Mouse (Mus musculus) lung, postnatal 4 days (tissue): ENCODE measurements around the gene Gm10490.
A peak's percentile ranks its signal among the peaks of the same experiment; 100 is the strongest.
"Not testable (repeated sequence)": the region's sequence is repeated elsewhere in the genome, so short reads cannot be mapped to it uniquely, and the experiment has no call there.

ENCODE experiments used
- DNase-seq, 2 experiments: peaks; one replicate each; pipeline ENCODE4 v3.0.0; 2021

Gm10490 gene

GRCm38 (mm10) chrX:7909242-7909641 lies at the start of gene Gm10490:
TSS of gene Gm10490 (plus strand) at chrX:7909542.
- DNase-seq, result not testable (repeated sequence)

GRCm38 (mm10) chrX:7863181-7863580 lies 46.2 kb upstream of the Gm10490 start:
- DNase-seq, result no peak

DNA sequence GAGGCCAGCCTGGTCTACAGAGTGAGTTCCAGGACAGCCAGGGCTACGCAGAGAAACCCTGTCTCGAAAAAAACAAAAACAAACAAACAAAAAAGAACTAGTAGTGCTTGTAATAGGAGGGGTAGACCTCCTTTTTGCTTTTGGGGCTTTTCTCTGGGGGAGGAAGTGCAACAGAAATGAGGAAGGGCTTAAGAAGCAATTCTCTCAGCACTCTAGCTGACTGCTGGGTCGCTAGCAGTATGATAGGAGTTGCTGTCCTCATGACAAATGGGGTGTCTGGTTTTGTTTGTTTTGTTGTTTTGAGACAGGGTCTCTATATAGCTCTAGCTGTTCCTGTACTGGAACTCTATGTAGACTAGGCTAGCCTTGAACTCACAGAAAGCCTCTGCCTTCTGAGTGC lies 44.8 kb upstream of the Gm10490 start:
- no peak for DNase-seq

DNA sequence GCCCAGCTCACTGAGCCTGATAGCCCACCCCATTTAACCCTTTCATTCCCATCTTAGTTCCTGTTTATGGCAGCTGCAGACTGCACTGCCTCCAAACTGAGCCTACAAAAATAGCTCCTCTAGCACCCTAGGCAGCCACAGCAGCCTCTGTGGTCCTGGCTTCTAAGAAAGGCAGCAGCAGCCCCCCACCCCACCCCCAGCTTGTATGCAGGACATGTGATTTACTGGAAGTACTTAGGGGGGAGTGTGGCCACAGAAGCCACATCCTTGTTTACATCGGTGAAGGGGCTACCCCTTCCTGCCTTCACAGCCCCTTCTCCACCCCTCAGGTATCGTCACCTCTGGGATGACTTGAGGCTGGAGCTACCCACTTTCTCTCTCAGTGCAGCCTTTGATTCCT lies 44.0 kb upstream of the Gm10490 start:
- no peak for DNase-seq

DNA sequence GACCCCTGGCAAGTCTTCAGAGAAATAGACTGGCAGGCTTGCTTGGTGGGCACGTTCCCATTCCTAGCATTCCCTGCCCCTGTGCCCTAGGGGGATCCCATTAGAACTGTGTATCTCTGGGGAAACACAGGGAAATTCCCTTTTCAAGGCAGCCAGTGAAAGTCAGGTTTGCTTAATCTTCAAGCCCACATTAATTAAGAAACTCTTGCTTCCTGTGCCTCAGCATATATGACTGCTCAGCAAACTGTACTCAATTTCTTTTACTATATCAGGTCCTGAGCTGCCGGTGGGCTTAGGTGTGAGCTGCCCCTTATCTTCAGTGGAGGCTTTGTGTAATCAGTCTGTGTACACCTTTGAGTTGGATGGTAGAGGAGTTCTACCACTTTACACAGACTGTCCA lies 43.6 kb upstream of the Gm10490 start:
- no peak for DNase-seq

GRCm38 (mm10) chrX:7867141-7867540 lies 42.2 kb upstream of the Gm10490 start:
- DNase-seq, result no peak

- DNase-seq, result no peak
These were observed 40.8 kb upstream of the Gm10490 start for GRCm38 (mm10) chrX:7868506-7868905.

- DNase-seq, result no peak
These were observed 39.5 kb upstream of the Gm10490 start for GRCm38 (mm10) chrX:7869826-7870225.

- DNase-seq, result peak; percentile 84 to 91
These were observed 31.3 kb upstream of the Gm10490 start, which contains the start of gene Pim2 for GRCm38 (mm10) chrX:7878007-7878419. TSS of gene Pim2 (plus strand) at chrX:7878262.

DNA sequence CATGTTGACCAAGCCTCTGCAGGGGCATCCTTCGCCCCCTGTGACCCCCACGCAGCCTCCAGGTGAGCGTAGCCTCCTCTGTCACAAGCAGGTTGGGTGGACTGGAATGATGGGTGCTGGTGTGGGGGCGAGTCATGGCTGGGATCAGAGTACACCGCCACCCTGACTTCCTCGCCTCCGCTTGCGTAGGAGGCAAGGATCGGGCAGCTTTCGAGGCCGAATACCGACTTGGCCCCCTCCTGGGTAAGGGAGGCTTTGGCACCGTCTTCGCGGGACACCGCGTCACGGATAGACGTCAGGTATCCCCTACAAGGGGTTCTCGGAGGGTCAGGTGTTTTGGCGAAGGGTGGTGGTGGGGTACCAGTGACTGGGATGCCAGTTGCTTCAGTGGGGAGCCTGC lies 30.8 kb upstream of the Gm10490 start:
- DNase-seq, result peak in 1 of 2 experiments; percentile 14

- DNase-seq, result peak; percentile 70 to 76
These were observed 29.5 kb upstream of the Gm10490 start for GRCm38 (mm10) chrX:7879819-7880218.

DNA sequence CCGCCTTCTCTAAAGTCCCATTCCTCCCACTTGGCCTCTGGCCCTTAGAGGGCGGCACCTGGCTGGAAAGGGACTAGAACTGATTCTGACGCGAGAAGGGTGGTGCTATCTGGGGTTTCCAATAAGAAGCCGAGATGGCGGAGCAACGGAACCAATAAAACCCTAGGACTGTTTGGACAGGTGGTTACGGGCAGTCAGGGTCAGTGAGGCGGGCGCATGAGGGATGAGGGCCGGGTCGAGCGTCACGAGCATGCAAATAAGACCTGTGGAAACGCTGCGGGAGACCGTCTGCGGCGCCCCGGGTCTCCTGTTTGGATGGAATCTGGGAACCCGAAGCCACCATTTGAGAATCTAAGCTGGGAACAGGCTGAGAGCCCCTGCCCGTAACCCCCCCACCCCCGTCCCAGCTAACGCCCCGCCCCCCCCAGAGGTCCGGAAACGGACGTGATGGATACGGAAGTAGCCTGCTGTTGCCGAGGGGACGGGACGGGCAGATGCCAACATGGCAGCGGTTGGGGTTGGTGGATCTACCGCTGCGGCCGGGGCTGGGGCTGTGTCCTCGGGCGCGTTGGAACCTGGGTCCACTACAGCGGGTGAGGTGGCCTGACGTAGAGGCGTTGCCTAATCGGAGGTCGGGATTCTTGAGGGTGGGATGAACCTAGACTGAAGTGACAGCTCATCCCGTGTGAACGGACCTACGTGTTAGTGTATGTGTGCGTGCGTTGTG lies 25.3 kb upstream of the Gm10490 start, which contains the start of gene Slc35a2:
Slc35a2 (plus strand) TSS at position 188 of the 727 bp plus-strand sequence.
- peak; percentile 84 to 90 for DNase-seq

DNA sequence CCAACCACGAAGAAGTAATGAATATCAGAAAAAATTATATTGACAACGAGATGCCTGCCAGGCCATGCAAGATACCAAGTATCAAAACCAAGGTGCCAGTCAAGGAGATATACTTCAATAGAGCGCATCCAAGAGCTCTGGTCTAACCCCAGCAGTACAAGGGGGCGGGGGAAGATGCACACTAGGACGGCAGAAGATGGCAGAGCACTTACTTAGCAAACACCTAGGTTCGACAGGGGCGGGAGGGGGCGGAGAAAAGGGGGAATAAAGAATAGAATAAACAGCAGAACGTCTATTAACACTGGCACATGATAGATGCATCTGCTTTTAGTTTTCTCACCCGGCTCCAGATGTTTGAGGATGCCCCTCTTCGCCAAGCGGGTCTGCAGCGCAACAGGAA lies 11.1 kb upstream of the Gm10490 start:
- DNase-seq, result no peak

- DNase-seq, result peak; percentile 88 to 93
These were observed 10.2 kb upstream of the Gm10490 start, which contains the start of the genes Pqbp1 and Timm17b for GRCm38 (mm10) chrX:7898880-7899874. TSS of gene Pqbp1 (minus strand) at chrX:7899269. TSS of gene Timm17b (plus strand) at chrX:7899357.

DNA sequence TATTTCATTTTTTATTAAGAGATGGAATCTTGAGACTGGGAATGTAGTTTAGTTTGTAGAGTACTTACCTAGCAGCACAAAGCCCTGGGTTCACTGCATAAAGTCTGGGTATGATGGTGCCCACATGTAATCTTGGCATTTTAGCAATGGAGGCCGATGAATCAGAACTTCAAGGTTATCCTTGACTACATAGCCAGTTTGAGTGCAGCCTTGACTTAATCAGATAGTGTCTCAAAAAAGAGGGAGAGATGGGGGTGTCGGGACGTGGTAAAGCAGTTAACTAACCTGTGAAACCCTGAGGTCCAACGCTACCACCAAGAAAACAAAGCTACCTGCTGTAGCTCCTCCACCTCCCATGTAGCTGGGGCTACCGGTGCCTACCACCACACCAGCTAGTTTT lies 4.9 kb upstream of the Gm10490 start:
- no peak for DNase-seq

DNA sequence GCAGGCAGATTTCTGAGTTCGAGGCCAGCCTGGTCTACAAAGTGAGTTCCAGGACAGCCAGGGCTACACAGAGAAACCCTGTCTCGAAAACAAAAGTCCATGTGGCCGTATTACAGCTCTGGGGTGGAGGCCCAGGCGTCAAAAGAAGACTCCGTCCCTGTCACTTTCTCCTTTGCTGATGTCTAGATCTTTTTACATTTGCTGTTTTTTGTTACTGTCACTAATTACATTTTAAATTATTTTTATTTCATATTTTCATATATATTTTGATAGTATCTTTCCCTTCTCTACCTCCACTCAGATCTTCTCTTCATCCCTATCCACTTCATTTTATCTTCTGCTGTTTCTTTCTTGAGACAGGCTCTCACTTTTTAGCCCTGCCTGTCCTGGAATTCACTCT lies 1.6 kb upstream of the Gm10490 start, which contains the start of gene Gm10491:
Gm10491 (minus strand) TSS at position 101 of the 400 bp plus-strand sequence.
- DNase-seq, result no peak

DNA sequence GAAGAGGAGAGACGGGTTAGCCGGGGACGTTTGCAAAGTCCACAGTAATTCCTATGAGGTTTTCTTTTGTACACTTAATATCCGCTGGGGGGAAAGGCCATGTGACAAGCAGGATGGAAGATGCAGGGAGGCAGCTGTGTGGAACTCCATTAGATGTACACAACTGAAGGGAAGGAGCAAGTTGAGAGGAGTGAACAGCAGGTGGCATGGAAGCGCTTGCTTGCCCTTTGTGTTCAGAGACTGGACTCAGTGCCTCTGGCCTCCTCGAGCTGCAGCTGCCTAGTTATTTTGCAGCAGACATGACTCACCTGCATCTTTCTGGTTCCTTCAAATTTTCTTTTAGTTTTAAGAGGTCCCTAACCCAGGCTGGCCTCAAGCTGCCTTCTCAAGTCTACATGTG lies 1.1 kb downstream of the Gm10490 start:
- DNase-seq, result no peak

- peak in 1 of 2 experiments; percentile 60 for DNase-seq
These were observed 6.3 kb downstream of the Gm10490 start for GRCm38 (mm10) chrX:7915669-7916068.

DNA sequence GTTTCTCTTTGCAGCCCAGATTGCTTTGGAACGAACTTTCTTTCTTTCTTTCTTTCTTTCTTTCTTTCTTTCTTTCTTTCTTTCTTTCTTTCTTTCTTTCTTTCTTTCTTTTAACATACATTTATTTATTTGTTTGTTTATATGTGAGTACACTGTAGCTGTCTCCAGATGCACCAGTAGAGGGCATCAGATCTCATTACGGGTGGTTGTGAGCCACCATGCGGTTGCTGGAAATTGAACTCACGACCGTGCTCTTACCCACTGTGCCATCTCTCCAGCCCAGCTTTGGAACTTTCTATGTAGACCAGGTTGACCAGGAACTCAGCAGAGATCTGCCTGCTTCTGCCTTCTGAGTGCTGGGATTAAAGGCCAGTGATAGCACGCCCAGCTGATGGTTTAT lies 8.6 kb downstream of the Gm10490 start:
- DNase-seq, result not testable (repeated sequence)

DNA sequence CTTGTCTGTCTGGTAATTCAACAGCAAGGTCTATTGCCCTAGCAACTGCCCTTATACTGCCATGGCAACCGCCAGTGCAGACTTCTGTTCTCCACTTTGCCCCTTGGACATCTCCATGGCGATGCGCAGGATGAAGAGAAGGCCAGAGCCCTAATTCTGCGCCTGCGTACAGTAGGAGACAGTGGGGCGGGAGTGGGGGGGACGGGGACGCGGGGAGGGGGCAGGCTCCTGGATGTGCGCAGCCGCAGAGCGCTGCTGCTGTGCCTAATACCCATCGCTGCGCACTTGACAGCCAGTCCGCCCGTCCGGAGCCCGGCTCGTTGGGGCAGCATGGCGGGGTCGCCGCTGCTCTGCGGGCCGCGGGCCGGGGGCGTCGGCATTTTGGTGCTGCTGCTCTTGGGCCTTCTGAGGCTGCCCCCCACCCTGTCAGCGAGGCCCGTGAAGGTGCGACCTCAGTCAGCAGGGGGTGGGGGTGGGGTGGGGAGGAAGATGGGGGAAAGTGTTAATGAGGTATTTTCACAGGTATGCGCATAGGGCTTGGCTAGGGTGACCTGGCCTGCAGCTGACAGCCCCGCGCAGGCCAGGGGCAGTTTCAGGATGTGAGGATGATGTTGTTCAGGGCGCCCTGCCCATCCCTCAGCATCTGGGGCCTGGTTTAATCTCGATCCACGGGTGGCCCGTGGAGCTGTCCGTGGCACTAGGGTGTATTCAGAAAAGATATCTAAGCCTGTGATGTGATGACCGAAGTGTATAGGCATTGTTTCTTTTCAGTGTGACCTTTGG lies 10.4 kb downstream of the Gm10490 start, which contains the start of gene Pcsk1n:
Pcsk1n (plus strand) TSS at position 222 of the 783 bp plus-strand sequence.
- DNase-seq, result no peak

DNA sequence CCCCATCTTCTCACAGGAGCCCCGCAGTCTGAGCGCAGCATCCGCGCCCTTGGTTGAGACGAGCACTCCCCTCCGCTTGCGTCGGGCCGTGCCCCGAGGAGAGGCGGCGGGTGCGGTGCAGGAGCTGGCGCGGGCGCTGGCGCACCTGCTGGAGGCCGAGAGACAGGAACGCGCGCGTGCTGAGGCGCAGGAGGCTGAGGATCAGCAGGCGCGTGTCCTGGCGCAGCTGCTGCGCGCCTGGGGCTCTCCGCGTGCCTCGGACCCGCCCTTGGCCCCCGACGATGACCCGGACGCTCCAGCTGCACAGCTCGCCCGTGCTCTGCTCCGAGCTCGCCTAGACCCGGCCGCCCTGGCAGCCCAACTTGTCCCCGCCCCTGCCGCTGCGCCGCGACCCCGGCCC lies 12.7 kb downstream of the Gm10490 start:
- no peak for DNase-seq

DNA sequence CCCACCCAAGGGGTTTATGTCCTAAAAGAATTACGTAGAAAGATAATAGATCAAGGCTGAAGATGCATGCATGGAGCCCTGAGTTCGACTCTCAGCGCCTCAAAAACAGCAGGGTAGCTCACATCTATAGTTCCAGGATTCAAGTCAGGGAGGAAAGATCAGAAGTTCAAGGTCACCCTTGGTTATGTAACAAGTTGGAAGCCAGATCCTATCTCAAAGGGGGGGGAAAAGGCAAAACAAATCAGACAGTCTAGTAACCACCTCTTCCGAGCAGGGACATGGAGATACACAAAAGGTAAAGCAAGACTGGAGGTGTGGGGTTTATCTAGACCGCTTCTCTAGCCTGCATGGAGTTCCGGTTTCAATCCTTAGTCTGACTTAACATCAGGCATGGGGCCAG lies 16.9 kb downstream of the Gm10490 start:
- no peak for DNase-seq
